Mouse (Mus musculus) liver, postnatal 0 days (tissue): ENCODE results near the gene Ppp4r3b.

Experiments
- CTCF ChIP-seq: sonication (generic); IDR thresholded peaks from 2 replicates; pipeline ENCODE4 v1.5.1; 2016; ENCODE audit warnings: antibody characterized with exemption, low read depth
- EP300 ChIP-seq: IDR thresholded peaks from 2 replicates; pipeline ENCODE4 v1.6.1; 2016; ENCODE audit warnings: antibody characterized with exemption, low read depth, mild to moderate bottlenecking

DNA sequence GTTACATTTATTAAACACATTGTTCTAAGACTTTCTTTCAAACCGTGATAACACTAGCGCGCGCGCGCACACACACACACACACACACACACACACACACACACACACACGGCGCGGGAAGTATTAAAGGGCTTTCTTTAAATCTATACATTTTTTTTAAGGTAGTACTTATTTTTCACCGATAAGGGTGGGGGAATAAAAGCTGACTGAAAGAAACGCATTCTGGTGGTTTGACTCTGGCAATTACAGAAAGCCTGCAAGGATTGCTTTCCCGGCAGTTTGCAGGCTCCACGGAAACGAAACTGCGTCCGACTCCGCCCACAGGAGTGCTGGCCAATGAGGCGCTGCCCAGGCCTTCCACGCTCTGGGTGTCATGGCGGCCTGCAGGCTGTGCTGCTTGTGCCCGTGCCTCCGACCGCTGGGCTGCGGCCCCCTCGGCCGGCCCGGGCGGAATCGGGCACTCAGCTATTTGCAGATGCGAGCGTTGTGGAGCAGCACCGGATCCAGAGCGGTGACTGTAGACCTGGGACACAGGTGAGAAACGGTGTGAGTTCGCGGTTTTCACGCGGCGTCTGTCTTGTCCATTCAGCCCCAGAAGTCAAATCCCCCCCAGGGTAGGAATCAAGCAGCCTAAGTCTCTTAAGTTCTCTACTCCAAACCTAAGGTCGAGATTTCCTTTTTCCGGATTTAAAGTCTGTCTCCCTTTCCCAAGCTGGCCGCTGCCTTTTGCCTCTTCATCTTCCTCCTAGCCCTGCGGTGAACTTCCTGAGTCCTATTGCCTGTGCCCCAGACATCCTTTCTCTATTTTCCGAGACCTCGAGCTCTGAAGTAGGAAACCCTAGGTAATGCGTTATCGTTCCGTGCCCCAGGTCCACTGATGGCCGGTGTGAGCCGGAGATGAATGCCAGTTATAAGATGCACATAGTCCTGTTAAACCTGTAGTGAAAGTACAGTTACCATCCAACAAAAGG lies 42.0 kb upstream of the Ppp4r3b start, which contains the start of gene Pnpt1:
- TF ChIP-seq CTCF: 0 out of 2 replicates have a peak, but pooled peaks have one; percentile 8
- no peak for TF ChIP-seq EP300
